Mouse (Mus musculus) MEL (cell line): Measurements from ENCODE around the gene Limk1. TPM values are rescaled to one million over a fixed set of nuclear protein-coding genes. Genes with fewer than 3 reads are reported as not detected.
A peak's percentile ranks its signal among the peaks of the same experiment; 100 is the strongest.

Experiments used
- DNase-seq: peaks from one replicate; pipeline ENCODE4 v3.0.0; 2011; ENCODE audit warnings: low read depth, low spot score
- H3K27ac ChIP-seq: 2 replicates; pipeline ENCODE4 v1.5.1; 2012; ENCODE audit warnings: low read depth, mild to moderate bottlenecking, control low read depth, low read length, moderate library complexity; ENCODE audit not compliant: control insufficient read depth
- H3K27me3 ChIP-seq, 2 experiments: fragments of 150-350 bp in 1 of 2; sonication (generic) in 1 of 2; 2 replicates each; pipeline ENCODE4 v1.6.1; 2012; ENCODE audit warnings: low read length in 2 of 2, mild to moderate bottlenecking in 2 of 2, improper control_type of control experiment in 1 of 2, moderate library complexity in 1 of 2; ENCODE audit not compliant: insufficient read depth in 2 of 2, control insufficient read depth in 1 of 2
- H3K36me3 ChIP-seq, 2 experiments: 2 replicates each; pipeline ENCODE4 v1.6.1; 2012 to 2014; ENCODE audit warnings: low read length in 2 of 2, improper control_type of control experiment in 1 of 2, inconsistent platforms in 1 of 2, mild to moderate bottlenecking in 1 of 2; ENCODE audit not compliant: insufficient read depth in 2 of 2, control insufficient read depth in 1 of 2
- H3K4me1 ChIP-seq, 2 experiments: fragments of 150-350 bp in 1 of 2; sonication (generic) in 1 of 2; 2 replicates each; pipeline ENCODE4 v1.6.1; 2012; ENCODE audit warnings: low read length in 2 of 2, improper control_type of control experiment in 1 of 2, mild to moderate bottlenecking in 1 of 2; ENCODE audit not compliant: insufficient read depth in 2 of 2, control insufficient read depth in 1 of 2
- H3K4me3 ChIP-seq, 2 experiments: fragments of 150-350 bp in 1 of 2; sonication (generic) in 1 of 2; 2 replicates each; pipeline ENCODE4 v1.5.1; 2012; ENCODE audit warnings: low read depth in 2 of 2, low read length in 2 of 2, mild to moderate bottlenecking in 2 of 2, moderate library complexity in 2 of 2, control low read depth in 1 of 2, improper control_type of control experiment in 1 of 2; ENCODE audit not compliant: control insufficient read depth in 1 of 2, insufficient read depth in 1 of 2
- H3K79me2 ChIP-seq: 2 replicates; pipeline ENCODE4 v1.6.1; 2012; ENCODE audit warnings: mild to moderate bottlenecking, low read length, moderate library complexity; ENCODE audit not compliant: control insufficient read depth, poor library complexity, insufficient read depth
- H3K9ac ChIP-seq: 2 replicates; pipeline ENCODE4 v1.6.1; 2012; ENCODE audit warnings: low read depth, mild to moderate bottlenecking, control low read depth, low read length, moderate library complexity; ENCODE audit not compliant: control insufficient read depth, poor library complexity, severe bottlenecking
- H3K9me3 ChIP-seq: fragments of 150-350 bp; sonication (generic); replicated peaks from 2 replicates; pipeline ENCODE4 v1.6.1; 2012; ENCODE audit warnings: mild to moderate bottlenecking, low read length, improper control_type of control experiment, moderate library complexity; ENCODE audit not compliant: insufficient read depth
- BHLHE40 ChIP-seq: IDR thresholded peaks from 2 replicates; pipeline ENCODE4 v1.6.1; 2012; ENCODE audit warnings: low read depth, mild to moderate bottlenecking, inconsistent platforms, low read length, improper control_type of control experiment, borderline replicate concordance
- CHD1 ChIP-seq: IDR thresholded peaks from 2 replicates; pipeline ENCODE4 v1.6.1; 2012; ENCODE audit warnings: low read depth, mild to moderate bottlenecking, inconsistent platforms, low read length, improper control_type of control experiment
- CHD2 ChIP-seq: IDR thresholded peaks from 2 replicates; pipeline ENCODE4 v1.6.1; 2011; ENCODE audit warnings: low read length, improper control_type of control experiment
- CTCF ChIP-seq, 3 experiments: IDR thresholded peaks in 2 of 3; conservative IDR thresholded peaks in 1 of 3; 2 replicates each; pipeline ENCODE4 v1.5.1; 2011 to 2012; ENCODE audit warnings: low read length in 3 of 3, low read depth in 2 of 3, mild to moderate bottlenecking in 2 of 3, improper control_type of control experiment in 1 of 3, inconsistent platforms in 1 of 3, mixed read lengths in 1 of 3, moderate library complexity in 1 of 3; ENCODE audit not compliant: control insufficient read depth in 1 of 3, insufficient read depth in 1 of 3, poor library complexity in 1 of 3, severe bottlenecking in 1 of 3
- E2F4 ChIP-seq: IDR thresholded peaks from 2 replicates; pipeline ENCODE4 v1.6.1; 2011; ENCODE audit warnings: low read depth, low read length, improper control_type of control experiment, borderline replicate concordance
- EP300 ChIP-seq, 2 experiments: IDR thresholded peaks; 2 replicates each; pipeline ENCODE4 v1.6.1; 2011; ENCODE audit warnings: improper control_type of control experiment in 2 of 2, low read length in 2 of 2, low read depth in 1 of 2, mild to moderate bottlenecking in 1 of 2
- ETS1 ChIP-seq: IDR thresholded peaks from 2 replicates; pipeline ENCODE4 v1.6.1; 2012; ENCODE audit warnings: low read depth, mild to moderate bottlenecking, inconsistent platforms, low read length, improper control_type of control experiment, moderate library complexity
- GABPA ChIP-seq: IDR thresholded peaks from 2 replicates; pipeline ENCODE4 v1.6.1; 2012; ENCODE audit warnings: low read depth, mild to moderate bottlenecking, inconsistent platforms, low read length, improper control_type of control experiment, moderate library complexity
- HCFC1 ChIP-seq: IDR thresholded peaks from 2 replicates; pipeline ENCODE4 v1.6.1; 2012; ENCODE audit warnings: low read depth, mild to moderate bottlenecking, inconsistent platforms, low read length, improper control_type of control experiment, moderate library complexity
- MAFK ChIP-seq: IDR thresholded peaks from 2 replicates; pipeline ENCODE4 v1.6.1; 2011; ENCODE audit warnings: low read depth, mild to moderate bottlenecking, low read length, improper control_type of control experiment, borderline replicate concordance
- MAZ ChIP-seq: IDR thresholded peaks from 2 replicates; pipeline ENCODE4 v1.6.1; 2012; ENCODE audit warnings: low read depth, mild to moderate bottlenecking, inconsistent platforms, low read length, improper control_type of control experiment
- MYB ChIP-seq: IDR thresholded peaks from 2 replicates; pipeline ENCODE4 v1.6.1; 2011; ENCODE audit warnings: mild to moderate bottlenecking, low read depth, low read length, improper control_type of control experiment
- POLR2A ChIP-seq, 2 experiments: IDR thresholded peaks; 2 replicates each; pipeline ENCODE4 v1.6.1; 2011 to 2012; ENCODE audit warnings: low read length in 2 of 2, mild to moderate bottlenecking in 2 of 2, control low read depth in 1 of 2, improper control_type of control experiment in 1 of 2, low read depth in 1 of 2, moderate library complexity in 1 of 2; ENCODE audit not compliant: control insufficient read depth in 1 of 2, insufficient read depth in 1 of 2, poor library complexity in 1 of 2
- POLR2AphosphoS5 ChIP-seq: IDR thresholded peaks from 2 replicates; pipeline ENCODE4 v1.6.1; 2012; ENCODE audit warnings: low read depth, borderline replicate concordance, mild to moderate bottlenecking, inconsistent platforms, low read length, moderate library complexity, mixed read lengths
- RAD21 ChIP-seq: IDR thresholded peaks from 2 replicates; pipeline ENCODE4 v1.6.1; 2011; ENCODE audit warnings: mild to moderate bottlenecking, low read depth, low read length, improper control_type of control experiment
- SMC3 ChIP-seq: IDR thresholded peaks from 2 replicates; pipeline ENCODE4 v1.6.1; 2011; ENCODE audit warnings: low read depth, low read length, improper control_type of control experiment
- TAL1 ChIP-seq: IDR thresholded peaks from 2 replicates; pipeline ENCODE4 v1.6.1; 2012; ENCODE audit warnings: mild to moderate bottlenecking, inconsistent platforms, low read length, moderate library complexity, mixed read lengths
- TBP ChIP-seq: IDR thresholded peaks from 2 replicates; pipeline ENCODE4 v1.8.0; 2011; ENCODE audit warnings: low read depth, low read length, improper control_type of control experiment
- UBTF ChIP-seq: IDR thresholded peaks from 2 replicates; pipeline ENCODE4 v1.6.1; 2012; ENCODE audit warnings: low read depth, mild to moderate bottlenecking, inconsistent platforms, low read length, improper control_type of control experiment, moderate library complexity, borderline replicate concordance; ENCODE audit not compliant: insufficient read depth
- USF1 ChIP-seq: IDR thresholded peaks from 2 replicates; pipeline ENCODE4 v1.6.1; 2014; ENCODE audit warnings: low read depth, mild to moderate bottlenecking, inconsistent platforms, low read length, improper control_type of control experiment, moderate library complexity
- ZC3H11A ChIP-seq: IDR thresholded peaks from 2 replicates; pipeline ENCODE4 v1.6.1; 2012; ENCODE audit warnings: low read depth, mild to moderate bottlenecking, inconsistent platforms, low read length, improper control_type of control experiment
- ZKSCAN1 ChIP-seq: IDR thresholded peaks from 2 replicates; pipeline ENCODE4 v1.6.1; 2012; ENCODE audit warnings: low read depth, mild to moderate bottlenecking, inconsistent platforms, low read length, improper control_type of control experiment, moderate library complexity
- ZMIZ1 ChIP-seq: IDR thresholded peaks from 2 replicates; pipeline ENCODE4 v1.6.1; 2012; ENCODE audit warnings: low read depth, mild to moderate bottlenecking, inconsistent platforms, low read length, improper control_type of control experiment, moderate library complexity
- ZNF384 ChIP-seq: IDR thresholded peaks from 2 replicates; pipeline ENCODE4 v1.6.1; 2012; ENCODE audit warnings: low read depth, mild to moderate bottlenecking, inconsistent platforms, low read length, improper control_type of control experiment
- polyA plus RNA-seq, 2 experiments: library from polyadenylated mRNA; stranded (reverse) in 1 of 2; unstranded in 1 of 2; fragments of >175 nt in 1 of 2; fragments of >200 nt in 1 of 2; gene quantifications; 2 replicates each; pipeline versions ENCODE4 v1.2.1 to v1.2.4; 2012; ENCODE audit warnings: low replicate concordance in 2 of 2, low read depth in 1 of 2; ENCODE audit not compliant: insufficient read length in 2 of 2, insufficient read depth in 1 of 2, missing spikeins in 1 of 2
- total RNA-seq: library from RNA; depleted of rRNA; stranded (reverse); fragments of 300-350 nt; gene quantifications from 2 replicates; pipeline ENCODE4 v1.2.3, GENCODE M21; 2012

The Limk1 gene
- total and polyA plus RNA-seq, 3 experiments = 7.3 to 14.8 TPM; not detected in 1

DNA sequence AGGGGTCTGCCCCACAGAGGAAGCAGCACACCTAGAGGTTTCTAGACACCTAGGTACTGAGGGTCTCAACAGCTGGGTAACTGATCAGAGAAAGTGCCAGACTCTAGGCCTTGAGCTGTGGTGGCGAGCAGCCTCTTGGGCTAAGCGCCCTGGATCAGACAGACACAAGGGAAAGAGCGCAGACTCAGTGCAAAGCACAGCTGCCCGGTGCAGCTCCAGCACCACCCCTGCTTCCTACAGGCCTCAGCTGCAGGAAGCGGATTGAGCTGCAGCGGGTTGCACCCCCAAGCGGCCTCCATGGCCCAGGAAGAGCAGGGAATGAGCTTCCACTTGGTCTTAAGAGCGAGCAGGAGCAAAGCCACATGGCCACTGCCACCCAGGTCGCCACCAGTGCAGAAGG, 67.9 kb downstream of the Limk1 start:
- no peak overlapping the region for H3K4me3 ChIP-seq
- DNase-seq = no peak
- H3K27me3 ChIP-seq = no peaks in the 10 kb centered on the region
- H3K9me3 ChIP-seq = no peaks in the 10 kb centered on the region
- peaks cover 0 to 6% of the 10 kb centered on the region in 2 experiments; a peak in 2 of 4 replicates for H3K36me3 ChIP-seq
- H3K4me1 ChIP-seq = no peaks in the 10 kb centered on the region; a peak in 1 of 4 replicates
- no peak overlapping the region for H3K9ac ChIP-seq
- TF ChIP-seq GABPA (no peak), TAL1 (no peak), ETS1 (no peak), POLR2A (IDR thresholded peaks at IDR 0.05; ENCODE audit: control insufficient read depth in 1 of 2, insufficient read depth in 1 of 2, low read depth in 1 of 2, low read length in 2 of 2, poor library complexity in 1 of 2) (no peak; a peak in 1 of 4 replicates), TBP (no peak), MYB (no peak), MAFK (no peak), ZMIZ1 (no peak), BHLHE40 (no peak), UBTF (no peak), ZC3H11A (no peak), USF1 (no peak), E2F4 (no peak), ZNF384 (no peak), POLR2AphosphoS5 (no peak), MAZ (no peak), CHD1 (no peak), CTCF (IDR thresholded peaks at IDR 0.05 in 2 of 3, conservative IDR thresholded peaks at IDR 0.05 in 1 of 3; ENCODE audit: control insufficient read depth in 1 of 3, insufficient read depth in 1 of 3, low read depth in 2 of 3, low read length in 3 of 3, poor library complexity in 1 of 3, severe bottlenecking in 1 of 3) (no peak), SMC3 (no peak), CHD2 (no peak)
- H3K27ac ChIP-seq = no peak overlapping the region
- H3K79me2 ChIP-seq = no peaks in the 10 kb centered on the region

GRCm38 (mm10) chr5:134617071-134617470, 71.3 kb downstream of the Limk1 start:
- Histone ChIP-seq H3K9me3 (no peaks in the 10 kb centered on the region), H3K4me3 (no peak overlapping the region), H3K79me2 (no peaks in the 10 kb centered on the region), H3K27me3 (no peaks in the 10 kb centered on the region), H3K36me3 (peaks cover 0 to 3% of the 10 kb centered on the region in 2 experiments; a peak in 1 of 4 replicates), H3K4me1 (no peaks in the 10 kb centered on the region; a peak in 1 of 4 replicates), H3K9ac (no peak overlapping the region), H3K27ac (no peak overlapping the region)
- DNase-seq = peak; percentile 56
- TF ChIP-seq TBP = no peak
- no peak for TF ChIP-seq USF1
- no peak for TF ChIP-seq HCFC1
- no peak for TF ChIP-seq EP300 (IDR thresholded peaks at IDR 0.05; ENCODE audit: low read depth in 1 of 2, low read length in 2 of 2)
- no peak for TF ChIP-seq ETS1
- peak; percentile 68 for TF ChIP-seq RAD21
- TF ChIP-seq ZNF384 = no peak
- TF ChIP-seq ZKSCAN1 = no peak
- TF ChIP-seq CTCF (IDR thresholded peaks at IDR 0.05 in 2 of 3, conservative IDR thresholded peaks at IDR 0.05 in 1 of 3; ENCODE audit: control insufficient read depth in 1 of 3, insufficient read depth in 1 of 3, low read depth in 2 of 3, low read length in 3 of 3, poor library complexity in 1 of 3, severe bottlenecking in 1 of 3) = peak; percentile 76 to 91 (median 86)
- TF ChIP-seq SMC3 = peak; percentile 70
- TF ChIP-seq E2F4 = no peak
